Mouse (Mus musculus): ENCODE results near the gene Olfr1348. TPM values are rescaled to one million over a fixed set of nuclear protein-coding genes. Genes with fewer than 3 reads are reported as not detected.

Gene Olfr1348
- polyA plus RNA-seq (2012; rRNA removed) (not detected in 2 replicates), polyA plus RNA-seq (2014; fragmentation: Nextera tagmentation; extraction: Ambion mirVana) (not detected in 2 replicates)

DNA sequence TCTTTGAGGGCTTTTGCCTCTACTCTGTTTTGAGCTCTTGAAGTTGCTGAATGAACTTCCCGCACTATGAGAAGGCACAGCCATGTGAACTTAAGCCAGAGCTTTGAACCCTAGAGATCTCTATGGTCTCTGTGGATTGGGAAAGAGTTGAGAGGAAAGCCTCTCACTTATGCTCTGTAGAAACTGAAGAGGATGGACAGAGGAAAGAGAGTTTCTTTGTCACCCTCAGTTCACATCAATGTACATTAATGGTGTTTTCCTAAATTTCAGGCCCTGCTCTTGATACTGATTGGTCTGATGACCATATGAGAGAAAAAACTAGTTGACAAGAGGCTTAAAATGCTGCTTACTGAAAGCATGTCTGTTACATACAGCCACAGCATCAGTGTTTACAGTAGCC lies at the start of gene Olfr1348:
Olfr1348 (minus strand) TSS at position 101 of the 400 bp plus-strand sequence.
- no peak for TF ChIP-seq POLR2A (IDR thresholded peaks at IDR 0.05; ENCODE audit: borderline replicate concordance, extremely low read depth, insufficient read depth, insufficient read length)
- 100% methylated on average over 1 of the region's 1 CpGs for WGBS
- no peak for ATAC-seq (ENCODE audit: low FRiP score, low read depth)

GRCm38 (mm10) chr7:6526141-6526540 lies 17.6 kb upstream of the Olfr1348 start:
- Histone ChIP-seq H3K9me3 (ENCODE audit: control insufficient read depth, low read length) (peaks cover 6% of the 10 kb centered on the region; the same call in 1 of the 2 replicates), H3K9ac (ENCODE audit: low read depth, low read length, severe bottlenecking) (no peak overlapping the region), H3K36me3 (ENCODE audit: control insufficient read depth, insufficient read depth, low read length) (no peaks in the 10 kb centered on the region), H3K4me1 (ENCODE audit: control insufficient read depth, insufficient read depth, low read length) (no peaks in the 10 kb centered on the region), H3K4me3 (replicated peaks; ENCODE audit: low read length) (no peak overlapping the region), H3K27ac (replicated peaks; ENCODE audit: low read depth, low read length) (no peak overlapping the region), H3K27me3 (ENCODE audit: control insufficient read depth, insufficient read depth, low read length) (no peaks in the 10 kb centered on the region), H3K4me2 (replicated peaks; ENCODE audit: low read depth, low read length, severe bottlenecking) (no peak overlapping the region)
- TF ChIP-seq POLR2A (IDR thresholded peaks at IDR 0.05; ENCODE audit: borderline replicate concordance, extremely low read depth, insufficient read depth, insufficient read length), result no peak
- 73% methylated on average over 5 of the region's 5 CpGs for WGBS
- ATAC-seq (ENCODE audit: low FRiP score, low read depth) (no peak), DNase-seq (ENCODE audit: low spot score) (no peak)

More for the DNA sequence above, at the start of gene Olfr1348:
- H3K9me3 ChIP-seq (ENCODE audit: control insufficient read depth, low read length), result no peaks in the 10 kb centered on the region
- no peak within 1 kb of the TSS for H3K4me2 ChIP-seq (replicated peaks; ENCODE audit: low read depth, low read length, severe bottlenecking)
- no peaks in the 10 kb centered on the region for H3K4me1 ChIP-seq (ENCODE audit: control insufficient read depth, insufficient read depth, low read length)
- no peak for DNase-seq (ENCODE audit: low spot score)
- no peak within 1 kb of the TSS for H3K27ac ChIP-seq (replicated peaks; ENCODE audit: low read depth, low read length)
- no peaks in the 10 kb centered on the region for H3K27me3 ChIP-seq (ENCODE audit: control insufficient read depth, insufficient read depth, low read length)
- H3K36me3 ChIP-seq (ENCODE audit: control insufficient read depth, insufficient read depth, low read length), result no peaks in the 10 kb centered on the region
- H3K9ac ChIP-seq (ENCODE audit: low read depth, low read length, severe bottlenecking), result no peak within 1 kb of the TSS
- H3K4me3 ChIP-seq (replicated peaks; ENCODE audit: low read length), result no peak within 1 kb of the TSS

- Histone ChIP-seq H3K9me3 (ENCODE audit: control insufficient read depth, low read length) (peaks cover 6% of the 10 kb centered on the region; the same call in 1 of the 2 replicates), H3K4me3 (replicated peaks; ENCODE audit: low read length) (no peak overlapping the region), H3K4me2 (replicated peaks; ENCODE audit: low read depth, low read length, severe bottlenecking) (no peak overlapping the region), H3K4me1 (ENCODE audit: control insufficient read depth, insufficient read depth, low read length) (no peaks in the 10 kb centered on the region), H3K36me3 (ENCODE audit: control insufficient read depth, insufficient read depth, low read length) (no peaks in the 10 kb centered on the region), H3K27me3 (ENCODE audit: control insufficient read depth, insufficient read depth, low read length) (no peaks in the 10 kb centered on the region), H3K9ac (ENCODE audit: low read depth, low read length, severe bottlenecking) (no peak overlapping the region), H3K27ac (replicated peaks; ENCODE audit: low read depth, low read length) (no peak overlapping the region)
- ATAC-seq (ENCODE audit: low FRiP score, low read depth) (no peak), DNase-seq (ENCODE audit: low spot score) (no peak)
- WGBS, result 66% methylated on average over 3 of the region's 3 CpGs
- TF ChIP-seq POLR2A (IDR thresholded peaks at IDR 0.05; ENCODE audit: borderline replicate concordance, extremely low read depth, insufficient read depth, insufficient read length), result no peak
Measured at GRCm38 (mm10) chr7:6525001-6525400, 16.5 kb upstream of the Olfr1348 start.

- no peak within 1 kb of the TSS for H3K9ac ChIP-seq (ENCODE audit: low read depth, low read length, severe bottlenecking)
- no peak within 1 kb of the TSS for H3K27ac ChIP-seq (replicated peaks; ENCODE audit: low read depth, low read length)
- no peak for ATAC-seq (ENCODE audit: low FRiP score, low read depth)
- no peak for DNase-seq (ENCODE audit: low spot score)
- no peaks in the 10 kb centered on the region for H3K4me1 ChIP-seq (ENCODE audit: control insufficient read depth, insufficient read depth, low read length)
- no peaks in the 10 kb centered on the region for H3K27me3 ChIP-seq (ENCODE audit: control insufficient read depth, insufficient read depth, low read length)
- no peak for TF ChIP-seq POLR2A (IDR thresholded peaks at IDR 0.05; ENCODE audit: borderline replicate concordance, extremely low read depth, insufficient read depth, insufficient read length)
- 80% methylated on average over 5 of the region's 5 CpGs for WGBS
- no peaks in the 10 kb centered on the region for H3K36me3 ChIP-seq (ENCODE audit: control insufficient read depth, insufficient read depth, low read length)
- no peak within 1 kb of the TSS for H3K4me2 ChIP-seq (replicated peaks; ENCODE audit: low read depth, low read length, severe bottlenecking)
- H3K4me3 ChIP-seq (replicated peaks; ENCODE audit: low read length), result no peak within 1 kb of the TSS
- H3K9me3 ChIP-seq (ENCODE audit: control insufficient read depth, low read length), result peaks cover 6% of the 10 kb centered on the region; the same call in 1 of the 2 replicates
Measured at GRCm38 (mm10) chr7:6522850-6523249, 14.3 kb upstream of the Olfr1348 start, which contains the start of gene Olfr1349. Gene Olfr1349, minus strand, starts transcription at chr7:6522950.

DNA sequence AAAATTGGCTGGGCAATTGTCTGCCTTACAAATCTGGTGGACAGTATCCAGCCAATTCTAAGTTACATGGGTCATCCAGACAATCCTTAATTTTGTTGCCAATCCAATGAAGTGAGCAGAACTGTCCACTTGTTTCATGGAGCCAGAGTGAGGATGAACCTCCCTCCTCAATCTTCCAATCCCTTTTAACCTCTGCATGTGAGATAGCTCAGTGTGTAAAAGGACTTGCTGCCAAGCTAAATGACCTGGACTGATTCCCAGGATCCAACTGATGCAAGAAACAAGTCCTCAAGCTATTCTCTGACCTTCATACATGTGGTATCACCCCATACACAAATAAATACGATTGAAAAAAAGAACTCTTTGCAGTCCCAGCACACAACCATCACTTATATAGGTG lies 13.1 kb upstream of the Olfr1348 start:
- WGBS, result 33% methylated on average over 1 of the region's 1 CpGs
- no peaks in the 10 kb centered on the region for H3K36me3 ChIP-seq (ENCODE audit: control insufficient read depth, insufficient read depth, low read length)
- ATAC-seq (ENCODE audit: low FRiP score, low read depth), result no peak

More for the DNA sequence above, 13.1 kb upstream of the Olfr1348 start:
- DNase-seq (ENCODE audit: low spot score), result no peak
- Histone ChIP-seq H3K4me1 (ENCODE audit: control insufficient read depth, insufficient read depth, low read length) (no peaks in the 10 kb centered on the region), H3K9me3 (ENCODE audit: control insufficient read depth, low read length) (peaks cover 6% of the 10 kb centered on the region; the same call in 1 of the 2 replicates), H3K9ac (ENCODE audit: low read depth, low read length, severe bottlenecking) (no peak overlapping the region), H3K27me3 (ENCODE audit: control insufficient read depth, insufficient read depth, low read length) (no peaks in the 10 kb centered on the region), H3K27ac (replicated peaks; ENCODE audit: low read depth, low read length) (no peak overlapping the region), H3K4me3 (replicated peaks; ENCODE audit: low read length) (no peak overlapping the region), H3K4me2 (replicated peaks; ENCODE audit: low read depth, low read length, severe bottlenecking) (no peak overlapping the region)
- no peak for TF ChIP-seq POLR2A (IDR thresholded peaks at IDR 0.05; ENCODE audit: borderline replicate concordance, extremely low read depth, insufficient read depth, insufficient read length)

Data from limb, embryonic 14.5 days (tissue).